Mouse (Mus musculus) neural tube, embryonic 11.5 days (tissue): ENCODE measurements at regions not wholly inside any gene's neighbourhood (a gene's known extent, or its start where the extent isn't known, plus 50 kb on each side); places are given as distances from the start of the nearest gene placed in this dataset.

Experiments used
- ATAC-seq: fragments of 200-750 bp; cut with Nextera tagmentation; 2 replicates; pipeline ENCODE4 v1.8.0; 2017; ENCODE audit warnings: moderate number of reproducible peaks, mild to moderate bottlenecking, moderate TSS enrichment, moderate library complexity; ENCODE audit not compliant: insufficient read depth, low FRiP score, low TSS enrichment
- DNase-seq: peaks from one replicate; pipeline ENCODE4 v3.0.0-alpha.2; 2015; ENCODE audit warnings: low spot score
- H3K27ac ChIP-seq: fragments of 300-500 bp; sonication (generic); 2 replicates; pipeline ENCODE4 v1.5.1; 2014; ENCODE audit warnings: low read depth, mild to moderate bottlenecking, low read length
- H3K27me3 ChIP-seq: fragments of 300-500 bp; sonication (generic); 2 replicates; pipeline ENCODE4 v1.6.1; 2014; ENCODE audit warnings: mild to moderate bottlenecking, low read length, mixed read lengths; ENCODE audit not compliant: control insufficient read depth, insufficient read depth
- H3K36me3 ChIP-seq: fragments of 300-500 bp; sonication (generic); 2 replicates; pipeline ENCODE4 v1.6.1; 2014; ENCODE audit warnings: mild to moderate bottlenecking, low read length, moderate library complexity, mixed read lengths; ENCODE audit not compliant: control insufficient read depth, insufficient read depth
- H3K4me1 ChIP-seq: fragments of 300-500 bp; sonication (generic); 2 replicates; pipeline ENCODE4 v1.6.1; 2014; ENCODE audit warnings: low read length, mixed read lengths; ENCODE audit not compliant: control insufficient read depth, insufficient read depth
- H3K4me2 ChIP-seq: fragments of 300-500 bp; sonication (generic); 2 replicates; pipeline ENCODE4 v1.6.1; 2014; ENCODE audit warnings: low read depth, mild to moderate bottlenecking, moderate library complexity
- H3K4me3 ChIP-seq: fragments of 300-500 bp; sonication (generic); 2 replicates; pipeline ENCODE4 v1.5.1; 2014; ENCODE audit warnings: low read depth, low read length
- H3K9ac ChIP-seq: fragments of 300-500 bp; sonication (generic); 2 replicates; pipeline ENCODE4 v1.6.1; 2014; ENCODE audit warnings: mild to moderate bottlenecking, low read length
- H3K9me3 ChIP-seq: fragments of 300-500 bp; sonication (generic); 2 replicates; pipeline ENCODE4 v1.6.1; 2016; ENCODE audit warnings: low read length; ENCODE audit not compliant: control insufficient read depth
- whole genome bisulfite sequencing: fragments of 180-500 bp; shearing (Covaris S2); extraction: QIAGEN DNeasy Blood & Tissue Kit; methylation state at CpG from one replicate; pipeline ENCODE4 v1.1.7; 2014; 5-methylcytosine and 5-hydroxymethylcytosine counted together

GRCm38 (mm10) chr1:194565574-194565973 is 52.4 kb upstream of the Plxna2 start:
- no peaks in the 10 kb centered on the region for H3K36me3 ChIP-seq

DNA sequence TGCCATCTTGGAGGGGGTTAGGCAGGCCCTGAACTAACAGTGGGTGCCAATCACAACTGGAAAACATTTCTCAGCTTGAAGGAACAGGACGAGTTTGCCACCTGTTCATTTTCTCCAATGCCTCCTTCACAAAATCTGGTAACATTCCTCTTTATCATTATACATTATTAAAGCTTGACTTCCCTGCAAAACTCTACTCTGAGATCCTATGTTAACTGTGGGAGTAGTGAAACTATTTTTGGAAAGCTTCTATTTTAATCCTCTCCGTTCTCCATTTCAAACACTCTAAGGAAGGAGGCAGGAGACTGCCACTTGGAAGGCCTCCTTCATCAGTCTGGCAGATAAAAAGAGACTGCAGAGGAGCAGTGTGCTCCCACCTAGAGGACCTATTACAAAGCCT is 54.1 kb upstream of the Plxna2 start:
- ATAC-seq: no peak
- DNase-seq: no peak
- no peaks in the 10 kb centered on the region for H3K9me3 ChIP-seq
- no peaks in the 10 kb centered on the region for H3K4me1 ChIP-seq
- no peak overlapping the region for H3K27ac ChIP-seq
- H3K27me3 ChIP-seq: no peaks in the 10 kb centered on the region
- no peaks in the 10 kb centered on the region for H3K36me3 ChIP-seq
- H3K4me2 ChIP-seq: no peak overlapping the region
- no peak overlapping the region for H3K9ac ChIP-seq
- WGBS: 80% methylated on average over 2 of the region's 2 CpGs
- H3K4me3 ChIP-seq: no peak overlapping the region

More at GRCm38 (mm10) chr1:194565574-194565973, 52.4 kb upstream of the Plxna2 start:
- Histone ChIP-seq H3K4me2 (no peak overlapping the region), H3K27me3 (no peaks in the 10 kb centered on the region), H3K4me1 (no peaks in the 10 kb centered on the region), H3K9me3 (no peaks in the 10 kb centered on the region), H3K27ac (no peak overlapping the region), H3K4me3 (no peak overlapping the region), H3K9ac (no peak overlapping the region)
- no peak for ATAC-seq
- no peak for DNase-seq
- 93% methylated on average over 1 of the region's 1 CpGs for WGBS

DNA sequence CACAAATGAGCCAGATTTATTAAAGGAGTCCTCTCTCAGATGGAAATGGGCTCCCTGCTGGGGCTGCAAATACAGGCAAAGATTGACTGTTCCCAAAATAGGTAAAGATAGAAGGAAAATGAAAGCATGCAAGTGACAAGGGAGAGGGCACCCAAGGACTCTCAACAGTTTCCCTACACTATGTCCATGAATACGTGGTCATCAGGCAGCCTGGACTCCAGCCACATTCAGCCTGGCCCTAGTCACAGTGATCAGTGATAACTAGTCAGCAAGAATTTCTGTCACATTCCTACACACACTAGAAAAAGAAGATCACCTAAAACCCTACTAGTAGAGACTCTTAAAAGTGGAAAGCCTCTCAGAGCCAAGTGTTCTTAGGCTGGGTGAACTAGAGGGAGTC is 56.9 kb upstream of the Plxna2 start:
- no peak overlapping the region for H3K9ac ChIP-seq
- ATAC-seq (no peak), DNase-seq (no peak)
- H3K36me3 ChIP-seq: no peaks in the 10 kb centered on the region
- H3K27ac ChIP-seq: no peak overlapping the region
- 64% methylated on average over 1 of the region's 1 CpGs for WGBS
- no peak overlapping the region for H3K4me3 ChIP-seq
- no peaks in the 10 kb centered on the region for H3K27me3 ChIP-seq
- H3K9me3 ChIP-seq: no peaks in the 10 kb centered on the region
- no peaks in the 10 kb centered on the region for H3K4me1 ChIP-seq
- no peak overlapping the region for H3K4me2 ChIP-seq

DNA sequence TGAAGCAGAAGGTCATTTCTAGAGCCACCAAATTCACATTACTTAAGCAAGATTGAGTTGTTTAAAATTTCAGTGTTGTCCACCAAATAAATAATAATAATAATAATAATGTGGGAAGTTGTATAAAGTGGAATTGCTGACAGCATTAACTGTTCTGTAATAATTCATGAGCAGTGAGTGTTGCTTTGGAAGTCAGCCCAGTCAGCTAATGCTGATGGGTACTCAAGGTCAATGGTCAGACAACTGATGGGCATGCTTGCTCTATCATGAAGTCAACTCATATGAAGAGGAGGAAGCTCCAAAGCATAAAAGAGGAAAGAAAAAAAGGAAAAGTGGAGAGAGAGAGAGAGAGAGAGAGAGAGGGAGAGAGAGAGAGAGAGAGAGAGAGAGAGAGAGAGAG is 69.4 kb upstream of the Plxna2 start:
- ATAC-seq (no peak), DNase-seq (no peak)
- no peak overlapping the region for H3K4me3 ChIP-seq
- no peaks in the 10 kb centered on the region for H3K9me3 ChIP-seq
- no peak overlapping the region for H3K9ac ChIP-seq
- H3K27me3 ChIP-seq: no peaks in the 10 kb centered on the region
- no peaks in the 10 kb centered on the region for H3K4me1 ChIP-seq
- no peak overlapping the region for H3K4me2 ChIP-seq
- no peaks in the 10 kb centered on the region for H3K36me3 ChIP-seq
- no peak overlapping the region for H3K27ac ChIP-seq

- Histone ChIP-seq H3K27ac (no peak overlapping the region), H3K4me2 (no peak overlapping the region), H3K4me1 (no peaks in the 10 kb centered on the region), H3K27me3 (no peaks in the 10 kb centered on the region), H3K4me3 (no peak overlapping the region), H3K9ac (no peak overlapping the region), H3K9me3 (no peaks in the 10 kb centered on the region), H3K36me3 (no peaks in the 10 kb centered on the region)
- ATAC-seq (no peak), DNase-seq (no peak)
- 92% methylated on average over 1 of the region's 1 CpGs for WGBS
Measured at GRCm38 (mm10) chr1:194548243-194548642, 69.8 kb upstream of the Plxna2 start.

GRCm38 (mm10) chr1:194540923-194541322 is 77.1 kb upstream of the Plxna2 start:
- WGBS: 85% methylated on average over 2 of the region's 2 CpGs
- no peak overlapping the region for H3K27ac ChIP-seq
- no peak for ATAC-seq

DNA sequence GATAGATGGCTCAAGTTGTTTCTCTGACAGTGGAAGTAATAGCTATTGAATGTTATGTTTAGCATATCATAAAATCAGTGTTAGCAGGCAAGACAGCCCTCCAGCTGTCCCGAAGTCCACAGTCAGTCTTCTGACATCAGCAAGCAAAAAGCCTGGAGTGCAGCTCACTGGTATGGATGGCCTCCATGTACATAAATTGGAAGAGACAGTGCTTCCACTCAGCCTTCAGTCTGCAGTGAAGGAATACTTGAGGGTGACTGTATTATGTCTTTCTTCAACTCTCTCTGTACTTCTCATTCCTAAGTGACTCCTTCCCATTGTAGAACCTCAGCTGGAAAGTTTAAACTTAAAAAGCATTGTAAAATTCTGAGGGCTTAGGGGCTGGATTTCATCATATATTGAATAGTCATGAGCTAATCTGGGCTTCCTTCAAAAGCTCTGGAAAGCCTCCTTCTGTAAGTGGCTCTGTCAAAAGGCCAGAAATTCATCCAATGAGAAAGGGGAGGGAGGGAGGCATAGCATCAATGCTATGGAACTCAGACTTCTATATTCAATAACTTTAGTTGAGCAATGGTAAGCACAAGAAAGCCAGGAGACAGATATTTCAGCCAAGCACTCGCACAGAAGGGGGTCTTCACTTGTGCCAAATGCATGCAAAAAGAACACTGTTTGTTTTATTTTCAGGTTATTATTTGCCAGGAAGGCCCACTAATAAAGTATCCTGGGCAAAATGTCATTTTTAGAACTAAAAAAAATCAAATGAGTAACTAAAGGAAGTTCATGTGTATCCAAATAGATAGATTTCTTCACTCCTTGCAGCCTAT is 90.5 kb upstream of the Plxna2 start:
- Histone ChIP-seq H3K9me3 (no peaks in the 10 kb centered on the region), H3K4me3 (no peak overlapping the region), H3K27ac (no peak overlapping the region), H3K4me1 (no peaks in the 10 kb centered on the region), H3K27me3 (no peaks in the 10 kb centered on the region), H3K9ac (no peak overlapping the region), H3K36me3 (no peaks in the 10 kb centered on the region), H3K4me2 (no peak overlapping the region)
- WGBS: 90% methylated on average over 2 of the region's 2 CpGs
- ATAC-seq (no peak), DNase-seq (no peak)

More at GRCm38 (mm10) chr1:194540923-194541322, 77.1 kb upstream of the Plxna2 start:
- Histone ChIP-seq H3K9ac (no peak overlapping the region), H3K36me3 (no peaks in the 10 kb centered on the region), H3K4me1 (no peaks in the 10 kb centered on the region), H3K27me3 (no peaks in the 10 kb centered on the region), H3K4me2 (no peak overlapping the region), H3K4me3 (no peak overlapping the region), H3K9me3 (no peaks in the 10 kb centered on the region)
- no peak for DNase-seq

DNA sequence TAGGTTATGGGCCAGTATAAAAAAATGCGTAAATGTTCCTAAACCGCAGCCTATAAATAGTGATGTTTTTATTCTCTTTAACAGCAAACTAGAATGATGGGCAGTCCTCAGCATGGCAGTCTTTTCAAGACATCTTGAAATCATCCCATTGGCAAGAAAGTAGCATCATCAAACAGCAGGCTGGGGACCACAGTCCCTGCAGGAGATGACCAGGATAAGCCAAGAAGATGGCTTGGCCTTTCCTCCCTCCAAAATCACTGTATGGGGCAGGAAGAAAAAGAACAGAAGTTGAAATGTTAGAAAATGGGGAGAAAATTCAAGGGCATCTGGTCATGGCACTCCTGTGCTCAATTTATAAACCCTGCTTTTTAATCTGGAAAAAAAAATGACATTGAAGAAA is 93.0 kb upstream of the Plxna2 start:
- Histone ChIP-seq H3K27me3 (no peaks in the 10 kb centered on the region), H3K4me1 (no peaks in the 10 kb centered on the region), H3K9me3 (no peaks in the 10 kb centered on the region), H3K27ac (no peak overlapping the region), H3K36me3 (no peaks in the 10 kb centered on the region), H3K4me2 (no peak overlapping the region), H3K4me3 (no peak overlapping the region), H3K9ac (no peak overlapping the region)
- 96% methylated on average over 2 of the region's 2 CpGs for WGBS
- ATAC-seq (no peak), DNase-seq (no peak)

DNA sequence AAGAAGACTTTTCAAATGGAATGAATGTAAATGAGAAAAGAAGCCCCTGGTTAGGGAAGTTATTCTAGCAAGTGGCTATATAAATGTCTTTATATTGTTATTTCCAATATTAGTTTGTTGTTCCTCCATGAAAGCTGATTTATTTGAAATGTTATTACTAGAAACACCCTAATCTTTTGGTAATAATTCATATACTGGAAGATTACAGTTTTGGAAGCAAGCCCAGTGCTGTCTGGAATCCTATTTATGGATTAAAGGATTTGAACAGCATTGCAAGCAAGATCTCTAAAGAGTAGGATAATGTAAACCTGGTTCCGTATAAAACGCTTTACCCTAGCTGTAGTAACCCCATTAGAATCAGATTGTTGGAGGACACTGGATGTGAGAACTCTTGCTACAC is 96.8 kb upstream of the Plxna2 start:
- DNase-seq: no peak
- H3K27me3 ChIP-seq: no peaks in the 10 kb centered on the region
- H3K36me3 ChIP-seq: no peaks in the 10 kb centered on the region
- H3K9ac ChIP-seq: no peak overlapping the region
- H3K4me1 ChIP-seq: no peaks in the 10 kb centered on the region
- no peak overlapping the region for H3K4me2 ChIP-seq
- no peaks in the 10 kb centered on the region for H3K9me3 ChIP-seq
- 92% methylated on average over 2 of the region's 2 CpGs for WGBS
- no peak overlapping the region for H3K27ac ChIP-seq
- no peak for ATAC-seq
- no peak overlapping the region for H3K4me3 ChIP-seq
